Mouse (Mus musculus): ENCODE results near the gene Gm45844. TPM values are rescaled to one million over a fixed set of nuclear protein-coding genes. Genes with fewer than 3 reads are reported as not detected.

The Gm45844 gene
- 5.7 TPM for polyA plus RNA-seq (2014; fragmentation: Illumina TruSeq; extraction: RNeasy Lipid Tissue Mini Kit (QIAGEN cat#74804); ENCODE audit: low replicate concordance)

DNA sequence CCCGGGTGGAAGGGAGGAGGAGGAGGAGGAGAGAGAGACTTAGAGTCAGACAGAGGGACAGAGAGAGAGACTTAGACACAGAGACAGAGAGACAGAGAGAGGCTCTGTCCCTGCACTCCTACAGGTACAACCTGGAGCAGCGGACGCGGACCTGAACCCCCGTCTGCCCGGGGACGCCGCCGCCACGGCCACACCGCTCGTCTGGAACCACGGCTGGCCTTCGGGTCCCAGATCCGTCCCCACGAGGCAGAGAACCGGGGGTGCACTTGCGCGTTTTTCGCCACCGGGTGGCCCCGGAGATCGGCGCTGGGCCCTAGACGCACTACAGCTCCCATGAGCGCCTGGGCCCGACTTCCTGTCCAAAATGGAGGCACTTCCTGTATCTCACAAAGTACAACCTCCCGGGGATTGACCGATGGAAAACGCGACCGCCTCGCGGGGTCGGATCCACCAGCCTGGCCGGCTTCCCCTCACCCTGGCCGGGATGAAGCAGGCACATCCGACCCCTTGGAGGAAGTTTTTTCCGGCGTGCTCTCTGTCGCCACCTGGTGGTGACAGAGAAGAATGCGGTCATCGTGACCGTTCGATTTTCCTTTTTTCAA lies at the start of gene Gm45844:
TSS of gene Gm45844 (minus strand) at position 324 of the 602 bp plus-strand sequence.

DNA sequence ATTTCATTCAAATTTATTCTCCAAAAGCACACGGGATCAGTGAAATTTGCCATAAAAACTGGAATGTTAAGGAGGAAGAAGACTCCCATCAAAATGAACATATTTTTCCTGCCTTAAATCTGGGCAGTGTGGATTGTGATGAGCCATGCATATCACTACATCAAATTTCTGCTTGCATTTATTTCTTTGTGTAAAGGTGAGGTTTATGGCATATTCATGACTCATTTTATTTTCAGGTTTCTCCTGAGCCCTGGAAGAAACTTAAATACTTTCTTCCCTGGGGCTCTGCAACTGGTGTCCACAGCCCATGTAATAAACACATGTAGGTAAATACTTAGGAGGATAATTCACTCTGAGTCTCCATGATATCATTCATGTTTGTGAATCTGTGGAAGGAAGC lies 30.9 kb downstream of the Gm45844 start, which contains the start of gene Vmn2r29:
TSS of gene Vmn2r29 (minus strand) at position 101 of the 400 bp plus-strand sequence.

GRCm38 (mm10) chr7:7209313-7210151 lies 68.6 kb downstream of the Gm45844 start, which contains the start of gene Zfp772:
Zfp772 (minus strand) TSS chr7:7209998.

DNA sequence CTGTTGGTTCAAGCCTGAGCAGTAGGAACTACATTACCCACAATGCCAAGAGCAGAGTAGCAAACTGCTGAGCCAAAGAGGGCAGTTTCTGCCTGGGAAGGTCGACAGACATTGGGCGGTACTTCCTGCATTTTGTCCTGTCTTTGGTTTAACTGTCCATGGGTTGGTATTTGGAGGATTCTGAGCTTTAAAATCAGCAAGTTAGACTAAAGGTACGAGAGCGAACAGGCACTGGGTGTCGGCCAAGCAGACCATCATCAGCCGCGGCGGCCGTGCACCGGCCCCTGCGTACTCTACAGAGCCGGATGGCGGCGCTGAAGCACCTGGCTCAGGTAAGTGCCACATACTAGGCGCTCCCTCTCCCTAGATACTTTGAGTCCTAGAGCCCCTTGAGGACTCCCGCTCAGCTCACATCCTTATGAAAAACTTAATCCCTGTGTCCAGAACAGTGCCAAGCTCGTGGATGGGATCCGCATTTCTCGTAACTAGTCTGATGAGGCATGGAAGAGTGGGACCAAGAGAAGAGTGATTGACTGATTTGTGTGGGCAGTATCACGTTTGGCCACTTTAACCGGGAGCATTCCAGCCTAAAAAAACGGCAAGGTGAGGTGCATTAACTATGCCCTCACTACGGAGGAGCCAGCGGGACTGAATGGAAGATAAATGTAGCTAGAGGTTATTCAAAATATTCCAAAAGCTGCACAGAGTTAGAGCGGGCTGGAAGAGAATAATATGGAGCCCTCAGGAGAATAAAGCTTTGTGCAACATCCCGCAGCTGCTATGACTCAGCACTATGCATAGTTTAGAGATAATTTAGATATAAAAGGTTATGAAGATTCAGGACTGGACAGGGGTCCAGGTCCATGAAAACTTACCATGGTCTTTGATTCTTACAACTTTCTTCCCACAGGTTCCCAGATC lies 106.6 kb downstream of the Gm45844 start, which contains the start of gene Zfp418:
TSS of gene Zfp418 (plus strand) at position 104 of the 921 bp plus-strand sequence.

Other genes starting within 250 kb of the Gm45844 start
- 6.6 TPM for gene Zfp954, start 156.8 kb downstream of the Gm45844 start, polyA plus RNA-seq (2014; fragmentation: Illumina TruSeq; extraction: RNeasy Lipid Tissue Mini Kit (QIAGEN cat#74804); ENCODE audit: low replicate concordance)
- gene Zfp773, start 141.5 kb downstream of the Gm45844 start, polyA plus RNA-seq (2014; fragmentation: Illumina TruSeq; extraction: RNeasy Lipid Tissue Mini Kit (QIAGEN cat#74804); ENCODE audit: low replicate concordance), result 3.1 TPM
- 4.8 TPM for gene Zfp418, start 107.0 kb downstream of the Gm45844 start, polyA plus RNA-seq (2014; fragmentation: Illumina TruSeq; extraction: RNeasy Lipid Tissue Mini Kit (QIAGEN cat#74804); ENCODE audit: low replicate concordance)
- gene Zfp772, start 68.3 kb downstream of the Gm45844 start, polyA plus RNA-seq (2014; fragmentation: Illumina TruSeq; extraction: RNeasy Lipid Tissue Mini Kit (QIAGEN cat#74804); ENCODE audit: low replicate concordance), result 5.2 TPM
- 4.1 TPM for gene Vmn2r29, start 31.0 kb downstream of the Gm45844 start, polyA plus RNA-seq (2014; fragmentation: Illumina TruSeq; extraction: RNeasy Lipid Tissue Mini Kit (QIAGEN cat#74804); ENCODE audit: low replicate concordance)
- gene Clcn4, start 22.6 kb upstream of the Gm45844 start, polyA plus RNA-seq (2014; fragmentation: Illumina TruSeq; extraction: RNeasy Lipid Tissue Mini Kit (QIAGEN cat#74804); ENCODE audit: low replicate concordance), result 80.4 TPM
- gene Vmn2r30, start 59.3 kb upstream of the Gm45844 start, polyA plus RNA-seq (2014; fragmentation: Illumina TruSeq; extraction: RNeasy Lipid Tissue Mini Kit (QIAGEN cat#74804); ENCODE audit: low replicate concordance), result not detected
- gene Gm45783, start 96.3 kb upstream of the Gm45844 start, polyA plus RNA-seq (2014; fragmentation: Illumina TruSeq; extraction: RNeasy Lipid Tissue Mini Kit (QIAGEN cat#74804); ENCODE audit: low replicate concordance), result not detected
- not detected for gene Vmn2r31, start 121.4 kb upstream of the Gm45844 start, polyA plus RNA-seq (2014; fragmentation: Illumina TruSeq; extraction: RNeasy Lipid Tissue Mini Kit (QIAGEN cat#74804); ENCODE audit: low replicate concordance)
- not detected for gene Vmn2r32, start 201.7 kb upstream of the Gm45844 start, polyA plus RNA-seq (2014; fragmentation: Illumina TruSeq; extraction: RNeasy Lipid Tissue Mini Kit (QIAGEN cat#74804); ENCODE audit: low replicate concordance)